Mouse (Mus musculus): ENCODE measurements at regions not wholly inside any gene's neighbourhood (a gene's known extent, or its start where the extent isn't known, plus 50 kb on each side); places are given as distances from the start of the nearest gene placed in this dataset.

DNA sequence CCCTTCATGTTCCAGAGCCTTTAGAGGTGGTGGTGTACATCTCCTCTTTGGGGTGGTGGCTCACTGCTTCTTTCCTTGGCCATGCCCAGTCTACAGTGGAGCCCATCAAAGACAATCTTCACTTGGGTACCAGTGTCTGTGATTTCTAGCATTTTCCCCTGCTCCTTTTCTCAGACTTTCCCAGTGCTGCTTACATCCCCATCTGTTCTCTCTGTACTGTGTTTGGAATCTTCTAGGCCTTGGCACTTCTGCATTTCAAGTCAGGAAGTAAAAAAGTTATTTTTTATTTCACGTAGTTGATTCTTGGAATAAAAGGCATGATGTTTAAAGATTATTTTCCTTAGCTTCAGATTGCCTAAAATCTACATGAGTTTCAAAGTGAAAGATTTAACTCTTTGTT, 455.4 kb downstream of the Sorl1 start:
- TF ChIP-seq CTCF (IDR thresholded peaks at IDR 0.05; ENCODE audit: low read depth) = no peak
- TF ChIP-seq EP300 (IDR thresholded peaks at IDR 0.05; ENCODE audit: low read depth) = no peak
